Mouse (Mus musculus) kidney, postnatal 25 days (tissue): ENCODE data around the gene Cers6.

Experiments used
- DNase-seq, 2 experiments: peaks; one replicate each; pipeline ENCODE4 v3.0.0; 2021; ENCODE audit warnings: mixed read lengths in 2 of 2

Gene Cers6

GRCm38 (mm10) chr2:68971840-68972239, 110.6 kb downstream of the Cers6 start:
- no peak for DNase-seq

- DNase-seq = no peak
Measured at GRCm38 (mm10) chr2:68973753-68974152, 112.5 kb downstream of the Cers6 start.

- no peak for DNase-seq
Measured at GRCm38 (mm10) chr2:68975286-68975685, 114.0 kb downstream of the Cers6 start.

- DNase-seq = no peak
Measured at GRCm38 (mm10) chr2:68975780-68976179, 114.5 kb downstream of the Cers6 start.

- DNase-seq = no peak
Measured at GRCm38 (mm10) chr2:68978244-68978643, 117.0 kb downstream of the Cers6 start.

GRCm38 (mm10) chr2:68978660-68979604, 117.7 kb downstream of the Cers6 start:
- no peak for DNase-seq

GRCm38 (mm10) chr2:68981302-68981701, 120.1 kb downstream of the Cers6 start:
- DNase-seq = no peak

GRCm38 (mm10) chr2:68981756-68982409, 120.6 kb downstream of the Cers6 start:
- DNase-seq = no peak

- no peak for DNase-seq
Measured at GRCm38 (mm10) chr2:68982979-68983378, 121.7 kb downstream of the Cers6 start.

- no peak for DNase-seq
Measured at GRCm38 (mm10) chr2:68983431-68983830, 122.2 kb downstream of the Cers6 start.

- DNase-seq = no peak
Measured at GRCm38 (mm10) chr2:68989117-68989516, 127.9 kb downstream of the Cers6 start.

- DNase-seq = no peak
Measured at GRCm38 (mm10) chr2:68992629-68993028, 131.4 kb downstream of the Cers6 start.

GRCm38 (mm10) chr2:68994441-68994840, 133.2 kb downstream of the Cers6 start:
- DNase-seq = peak; percentile 46 to 55

- no peak for DNase-seq
Measured at GRCm38 (mm10) chr2:68995723-68996122, 134.5 kb downstream of the Cers6 start.

GRCm38 (mm10) chr2:68996268-68996667, 135.0 kb downstream of the Cers6 start:
- no peak for DNase-seq

GRCm38 (mm10) chr2:69004001-69004400, 142.8 kb downstream of the Cers6 start:
- no peak for DNase-seq

GRCm38 (mm10) chr2:69011392-69011791, 150.2 kb downstream of the Cers6 start:
- no peak for DNase-seq

GRCm38 (mm10) chr2:69011860-69012259, 150.6 kb downstream of the Cers6 start:
- DNase-seq = no peak

- no peak for DNase-seq
Measured at GRCm38 (mm10) chr2:69014241-69014640, 153.0 kb downstream of the Cers6 start.

- DNase-seq = no peak
Measured at GRCm38 (mm10) chr2:69015172-69015724, 154.0 kb downstream of the Cers6 start.

- DNase-seq = no peak
Measured at GRCm38 (mm10) chr2:69015822-69016221, 154.6 kb downstream of the Cers6 start.

GRCm38 (mm10) chr2:69019026-69019565, 157.9 kb downstream of the Cers6 start:
- peak; percentile 11 to 53 for DNase-seq

GRCm38 (mm10) chr2:69019821-69020489, 158.7 kb downstream of the Cers6 start:
- DNase-seq = no peak
